Mouse (Mus musculus): ENCODE measurements around the gene AL731706.2.

DNA sequence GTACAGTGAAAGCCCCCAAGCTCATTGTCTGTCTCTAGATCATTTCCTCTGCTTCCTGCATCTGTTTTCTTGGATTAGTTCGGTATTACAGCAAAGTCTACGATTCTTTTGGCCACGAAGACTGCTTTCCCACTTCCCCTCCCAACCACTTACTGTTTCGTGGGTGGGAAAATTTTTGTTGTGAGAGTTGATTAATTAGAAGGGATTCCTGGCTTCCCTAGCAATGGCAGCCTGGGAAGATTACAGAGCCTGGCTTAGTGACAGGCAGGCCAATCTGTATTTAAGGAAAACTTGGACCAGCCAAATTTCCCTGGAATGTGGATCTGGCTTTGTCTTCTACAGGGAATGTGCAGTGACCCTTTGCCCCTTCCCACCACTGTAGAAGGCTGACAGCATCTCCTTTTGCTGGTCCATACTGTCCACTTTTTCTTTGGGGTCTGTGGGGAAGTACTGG lies 26.5 kb upstream of the AL731706.2 start:
- TF ChIP-seq CTCF (IDR thresholded peaks at IDR 0.05; ENCODE audit: control insufficient read depth, insufficient read depth, low read length), result no peak
- no peak for TF ChIP-seq POLR2A (IDR thresholded peaks at IDR 0.05; ENCODE audit: borderline replicate concordance, control insufficient read depth, low read depth, low read length)

Measured in bone marrow, adult 2 months (tissue).